Mouse (Mus musculus) lung, embryonic 14.5 days (tissue): ENCODE measurements around the gene Acoxl. TPM values are rescaled to one million over a fixed set of nuclear protein-coding genes. Genes with fewer than 3 reads are reported as not detected.

Experiments used
- ATAC-seq: fragments of 200-750 bp; cut with Nextera tagmentation; 2 replicates; pipeline ENCODE4 v1.8.0; 2017; ENCODE audit warnings: mild to moderate bottlenecking, moderate TSS enrichment, moderate library complexity; ENCODE audit not compliant: insufficient read depth
- DNase-seq: peaks from one replicate; pipeline ENCODE4 v3.0.0-alpha.2; 2015
- H3K27ac ChIP-seq: fragments of 300-500 bp; sonication (generic); 2 replicates; pipeline ENCODE4 v1.5.1; 2014; ENCODE audit warnings: low read depth, mild to moderate bottlenecking, moderate library complexity
- H3K27me3 ChIP-seq: fragments of 300-500 bp; sonication (generic); 2 replicates; pipeline ENCODE4 v1.6.1; 2014; ENCODE audit warnings: low read length, control low read depth; ENCODE audit not compliant: insufficient read depth
- H3K36me3 ChIP-seq: fragments of 300-500 bp; sonication (generic); 2 replicates; pipeline ENCODE4 v1.6.1; 2014; ENCODE audit warnings: control low read depth; ENCODE audit not compliant: insufficient read depth
- H3K4me1 ChIP-seq: fragments of 300-500 bp; sonication (generic); 2 replicates; pipeline ENCODE4 v1.6.1; 2014; ENCODE audit warnings: antibody characterized with exemption, control low read depth; ENCODE audit not compliant: insufficient read depth
- H3K4me2 ChIP-seq: fragments of 300-500 bp; sonication (generic); 2 replicates; pipeline ENCODE4 v1.6.1; 2014; ENCODE audit warnings: mild to moderate bottlenecking
- H3K4me3 ChIP-seq: fragments of 300-500 bp; sonication (generic); 2 replicates; pipeline ENCODE4 v1.5.1; 2014; ENCODE audit warnings: low read depth, low read length
- H3K9ac ChIP-seq: fragments of 300-500 bp; sonication (generic); 2 replicates; pipeline ENCODE4 v1.6.1; 2014
- H3K9me3 ChIP-seq: fragments of 300-500 bp; sonication (generic); 2 replicates; pipeline ENCODE4 v1.6.1; 2016; ENCODE audit warnings: low read depth, low read length, control low read depth
- CTCF ChIP-seq: IDR thresholded peaks from 2 replicates; pipeline ENCODE4 v1.5.1; 2016; ENCODE audit warnings: antibody characterized with exemption, low read depth
- WGBS: fragments of 180-500 bp; shearing (Covaris S2); extraction: QIAGEN DNeasy Blood & Tissue Kit; methylation state at CpG from one replicate; pipeline ENCODE4 v1.1.7; 2014; 5-methylcytosine and 5-hydroxymethylcytosine counted together
- polyA plus RNA-seq: library from polyadenylated mRNA; unstranded; fragments of >200 nt; fragmentation: Nextera tagmentation; extraction: Ambion mirVana; gene quantifications from 2 replicates; pipeline ENCODE4 v1.2.1, GENCODE M21; 2014

Acoxl gene
- polyA plus RNA-seq, 1 experiment from 2014 or later, result 0.30 TPM

- DNase-seq (no peak), ATAC-seq (no peak)
- Histone ChIP-seq H3K4me3 (no peak overlapping the region), H3K27ac (no peak overlapping the region), H3K9me3 (no peaks in the 10 kb centered on the region), H3K4me1 (no peaks in the 10 kb centered on the region), H3K9ac (no peak overlapping the region), H3K27me3 (no peaks in the 10 kb centered on the region), H3K36me3 (no peaks in the 10 kb centered on the region), H3K4me2 (no peak overlapping the region)
- no peak for TF ChIP-seq CTCF
- WGBS, result 79% methylated on average over 17 of the region's 17 CpGs
Observed at GRCm38 (mm10) chr2:128008662-128009423, 170.2 kb downstream of the Acoxl start.

- no peak for ATAC-seq
- H3K27me3 ChIP-seq, result no peaks in the 10 kb centered on the region
- WGBS, result 62% methylated on average over 2 of the region's 2 CpGs
- H3K9me3 ChIP-seq, result no peaks in the 10 kb centered on the region
- H3K4me3 ChIP-seq, result no peak overlapping the region
- H3K36me3 ChIP-seq, result no peaks in the 10 kb centered on the region
- no peak for DNase-seq
- H3K4me2 ChIP-seq, result no peak overlapping the region
- no peak overlapping the region for H3K27ac ChIP-seq
- no peaks in the 10 kb centered on the region for H3K4me1 ChIP-seq
- H3K9ac ChIP-seq, result no peak overlapping the region
- no peak for TF ChIP-seq CTCF
Observed at GRCm38 (mm10) chr2:128014613-128015012, 175.9 kb downstream of the Acoxl start.

- no peak for TF ChIP-seq CTCF
- 73% methylated on average over 8 of the region's 8 CpGs for WGBS
- DNase-seq, result no peak
Observed at GRCm38 (mm10) chr2:128015602-128016001, 176.9 kb downstream of the Acoxl start.

GRCm38 (mm10) chr2:128020039-128020907, 181.6 kb downstream of the Acoxl start:
- TF ChIP-seq CTCF, result no peak
- WGBS, result 37% methylated on average over 7 of the region's 7 CpGs
- ATAC-seq, result no peak

More at GRCm38 (mm10) chr2:128015602-128016001, 176.9 kb downstream of the Acoxl start:
- ATAC-seq, result no peak
- no peaks in the 10 kb centered on the region for H3K4me1 ChIP-seq
- no peaks in the 10 kb centered on the region for H3K27me3 ChIP-seq
- no peaks in the 10 kb centered on the region for H3K36me3 ChIP-seq
- no peaks in the 10 kb centered on the region for H3K9me3 ChIP-seq
- H3K4me3 ChIP-seq, result no peak overlapping the region
- H3K27ac ChIP-seq, result no peak overlapping the region
- H3K9ac ChIP-seq, result no peak overlapping the region
- no peak overlapping the region for H3K4me2 ChIP-seq

GRCm38 (mm10) chr2:128020908-128021193, 182.2 kb downstream of the Acoxl start:
- Histone ChIP-seq H3K4me3 (no peak overlapping the region), H3K36me3 (no peaks in the 10 kb centered on the region), H3K4me2 (no peak overlapping the region), H3K9me3 (no peaks in the 10 kb centered on the region), H3K27ac (no peak overlapping the region), H3K4me1 (no peaks in the 10 kb centered on the region), H3K27me3 (no peaks in the 10 kb centered on the region), H3K9ac (no peak overlapping the region)
- ATAC-seq, result no peak
- TF ChIP-seq CTCF, result no peak
- DNase-seq, result no peak

More at GRCm38 (mm10) chr2:128020039-128020907, 181.6 kb downstream of the Acoxl start:
- H3K4me3 ChIP-seq, result no peak overlapping the region
- DNase-seq, result no peak
- no peak overlapping the region for H3K9ac ChIP-seq
- no peaks in the 10 kb centered on the region for H3K9me3 ChIP-seq
- H3K27me3 ChIP-seq, result no peaks in the 10 kb centered on the region
- no peak overlapping the region for H3K4me2 ChIP-seq
- H3K27ac ChIP-seq, result no peak overlapping the region
- no peaks in the 10 kb centered on the region for H3K4me1 ChIP-seq
- no peaks in the 10 kb centered on the region for H3K36me3 ChIP-seq

- Histone ChIP-seq H3K9ac (no peak overlapping the region), H3K36me3 (no peaks in the 10 kb centered on the region), H3K9me3 (no peaks in the 10 kb centered on the region), H3K27ac (no peak overlapping the region), H3K27me3 (no peaks in the 10 kb centered on the region), H3K4me2 (no peak overlapping the region), H3K4me1 (no peaks in the 10 kb centered on the region), H3K4me3 (no peak overlapping the region)
- TF ChIP-seq CTCF, result no peak
- ATAC-seq (no peak), DNase-seq (no peak)
- 75% methylated on average over 2 of the region's 2 CpGs for WGBS
Observed at GRCm38 (mm10) chr2:128023855-128024254, 185.2 kb downstream of the Acoxl start.

GRCm38 (mm10) chr2:128027696-128028095, 189.0 kb downstream of the Acoxl start:
- Histone ChIP-seq H3K9ac (no peak overlapping the region), H3K9me3 (no peaks in the 10 kb centered on the region), H3K4me1 (no peaks in the 10 kb centered on the region), H3K27ac (no peak overlapping the region), H3K36me3 (no peaks in the 10 kb centered on the region), H3K4me3 (no peak overlapping the region), H3K4me2 (no peak overlapping the region), H3K27me3 (no peaks in the 10 kb centered on the region)
- DNase-seq, result no peak
- TF ChIP-seq CTCF, result no peak
- WGBS, result 57% methylated on average over 12 of the region's 12 CpGs
- no peak for ATAC-seq
